In the genomic region with DNA sequence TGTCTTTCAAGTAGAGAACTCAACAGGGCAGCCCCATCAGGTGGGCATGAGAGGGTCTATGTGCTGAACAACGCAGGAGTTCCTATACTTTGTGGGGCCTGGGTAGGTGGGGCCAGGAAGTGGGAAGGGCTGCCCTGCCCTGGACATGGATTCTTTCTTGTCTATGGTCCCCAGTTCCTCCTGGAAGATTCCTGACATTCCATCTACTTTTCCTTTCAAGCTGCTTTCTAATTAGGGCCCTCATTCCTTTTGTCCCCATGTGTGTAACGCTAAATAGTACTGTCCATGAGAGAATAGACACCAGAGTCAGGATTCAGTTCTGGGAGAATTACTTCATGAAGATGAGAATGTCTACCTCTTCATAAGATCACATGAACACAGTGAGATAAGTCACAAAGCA, we compare ENCODE assay signal across 22 mouse cellular contexts. TPM values are rescaled to one million over a fixed set of nuclear protein-coding genes. Genes with fewer than 3 reads are reported as not detected.
DNase-seq lines count a peak whose midpoint lies in the region; ATAC-seq and TF ChIP-seq lines count a peak whose summit lies in the region.
"Had no signal": no experiment of that assay in that cellular context is flagged by ENCODE, and none has a peak within 500 bp of the region (broad histone marks: within the 10 kb centered on the region; RNA-seq: fewer than 3 reads in every experiment).

No protein-coding gene starts in this region.

- WGBS in heart, embryonic 10.5 days = 23% methylated on average over 2 of the region's 2 CpGs
- 20% methylated on average over 2 of the region's 2 CpGs for WGBS in heart, postnatal 0 days
- 64% methylated on average over 2 of the region's 2 CpGs for WGBS in limb, embryonic 15.5 days

- DNase-seq in heart, embryonic 10.5 days (ENCODE audit: low spot score) = no peak
- no peak for DNase-seq in heart, postnatal 10 days
- no peak for DNase-seq in heart, postnatal 0 days (ENCODE audit: low spot score)
- no peak for DNase-seq in heart, postnatal 14 days
- peak; percentile 92 for DNase-seq in R1 (ENCODE audit: low read depth, low spot score)
- no peak for DNase-seq in right cerebral cortex, postnatal 25 days
- DNase-seq: adrenal gland, adult 8-10 months; cerebellum, adult 8-10 months; kidney, postnatal 4 days; layer of hippocampus, adult 9-11 months; liver, postnatal 0 days; lung, postnatal 36 days had no signal

- peaks cover 9% of the 10 kb centered on the region for H3K27me3 ChIP-seq in heart, embryonic 10.5 days (ENCODE audit: insufficient read depth, poor library complexity, severe bottlenecking)
- H3K27me3 ChIP-seq in heart, postnatal 0 days (ENCODE audit: control insufficient read depth, insufficient read depth, low read length) = no peaks in the 10 kb centered on the region
- H3K27me3 ChIP-seq in limb, embryonic 15.5 days = no peaks in the 10 kb centered on the region

- H3K27ac ChIP-seq in heart, embryonic 10.5 days = peak overlapping the region; percentile 94
- peak overlapping the region; percentile 99 for H3K27ac ChIP-seq in heart, postnatal 0 days (ENCODE audit: low read depth)
- H3K27ac ChIP-seq in limb, embryonic 15.5 days = peak overlapping the region; percentile 74
- H3K27ac ChIP-seq: embryonic facial prominence, embryonic 13.5 days; hindbrain, postnatal 0 days; kidney, embryonic 15.5 days; stomach, postnatal 0 days had no signal

- intact Hi-C loops in heart, postnatal 10 days (cut with DNase I) = loop anchor here (5.0 to 10.0 kb wide), 2 partner anchors 186 to 269 kb away; partner anchors contain the start of gene Mrps16
- intact Hi-C loops in heart, postnatal 14 days (cut with DNase I) = no loop called here

- peaks cover 57% of the 10 kb centered on the region for H3K4me1 ChIP-seq in heart, embryonic 10.5 days
- H3K4me1 ChIP-seq in heart, postnatal 0 days (ENCODE audit: control insufficient read depth, insufficient read depth) = peaks cover 23% of the 10 kb centered on the region
- H3K4me1 ChIP-seq in limb, embryonic 15.5 days = peaks cover 33% of the 10 kb centered on the region

- peak overlapping the region; percentile 71 for H3K4me3 ChIP-seq in heart, embryonic 10.5 days
- H3K4me3 ChIP-seq in heart, postnatal 0 days (ENCODE audit: low read depth, low read length) = peak overlapping the region; percentile 52
- H3K4me3 ChIP-seq in limb, embryonic 15.5 days = peak overlapping the region; percentile 73
- H3K4me3 ChIP-seq: embryonic facial prominence, embryonic 13.5 days; kidney, embryonic 15.5 days had no signal

- peak overlapping the region; percentile 86 for H3K9ac ChIP-seq in heart, postnatal 0 days (replicated peaks; ENCODE audit: low read depth, low read length)
- no peak overlapping the region for H3K9ac ChIP-seq in limb, embryonic 15.5 days
- H3K9ac ChIP-seq: embryonic facial prominence, embryonic 13.5 days; kidney, embryonic 15.5 days; liver, postnatal 0 days had no signal

- H3K4me2 ChIP-seq in heart, postnatal 0 days (ENCODE audit: low read depth, low read length) = peak overlapping the region; percentile 76
- no peak overlapping the region for H3K4me2 ChIP-seq in limb, embryonic 15.5 days
- H3K4me2 ChIP-seq: embryonic facial prominence, embryonic 13.5 days; kidney, embryonic 15.5 days had no signal

- no peaks in the 10 kb centered on the region for H3K9me3 ChIP-seq in heart, embryonic 10.5 days
- H3K9me3 ChIP-seq in heart, postnatal 0 days (replicated peaks; ENCODE audit: control insufficient read depth, low read length) = no peaks in the 10 kb centered on the region
- no peaks in the 10 kb centered on the region for H3K9me3 ChIP-seq in limb, embryonic 15.5 days
- H3K9me3 ChIP-seq: embryonic facial prominence, embryonic 13.5 days; kidney, embryonic 15.5 days had no signal

- no peak for TF ChIP-seq CTCF in heart, postnatal 0 days (IDR thresholded peaks at IDR 0.05; ENCODE audit: low read depth)

- no peak for TF ChIP-seq EP300 in heart, postnatal 0 days (IDR thresholded peaks at IDR 0.05; ENCODE audit: low read depth)

- peak; percentile 5; the same call in 1 of the 2 replicates for ATAC-seq in heart, postnatal 0 days (ENCODE audit: insufficient read depth, low read depth)
- ATAC-seq in limb, embryonic 15.5 days (ENCODE audit: insufficient number of reproducible peaks, low FRiP score, low TSS enrichment, low read depth) = no peak
- ATAC-seq: hindbrain, postnatal 0 days; intestine, postnatal 0 days; liver, postnatal 0 days; midbrain, embryonic 16.5 days had no signal

- peaks cover 26% of the 10 kb centered on the region for H3K36me3 ChIP-seq in heart, embryonic 10.5 days
- peaks cover 7% of the 10 kb centered on the region for H3K36me3 ChIP-seq in heart, postnatal 0 days (replicated peaks; ENCODE audit: control insufficient read depth, insufficient read depth, low read length)
- no peaks in the 10 kb centered on the region for H3K36me3 ChIP-seq in limb, embryonic 15.5 days
- H3K36me3 ChIP-seq: embryonic facial prominence, embryonic 13.5 days; kidney, embryonic 15.5 days had no signal

RNA-seq across cellular contexts. Expression of gene Synpo2l, which starts 4.6 kb away (rescaled TPM):
- 87.0 and 172 TPM in 2 replicates for polyA plus RNA-seq in heart, embryonic 10.5 days (2016; fragmentation: Nextera tagmentation; extraction: Ambion mirVana)
- total RNA-seq in heart, postnatal 10 days (2021) = 100 to 1,000 TPM; 164 to 213 TPM
- 190 and 249 TPM in 2 replicates for total RNA-seq in heart, postnatal 0 days (2014; rRNA removed; ENCODE audit: low replicate concordance)
- 96.8 and 104 TPM in 2 replicates for polyA plus RNA-seq in heart, postnatal 0 days (2015; fragmentation: Nextera tagmentation; extraction: Ambion mirVana)
- 100 to 1,000 TPM in 1 of 2 experiments, 10 to 100 TPM in 1; 94.3 to 117 TPM for total RNA-seq in heart, postnatal 14 days (2021)
- polyA plus RNA-seq in limb, embryonic 15.5 days (2015; fragmentation: Nextera tagmentation; extraction: Ambion mirVana) = 20.6 and 45.9 TPM in 2 replicates
- total RNA-seq: hematopoietic stem cell, adult 5-6 weeks had no signal

RNA-seq across cellular contexts. Expression of gene Myoz1, which starts 7.3 kb away (rescaled TPM):
- 22.8 and 30.3 TPM in 2 replicates for polyA plus RNA-seq in heart, embryonic 10.5 days (2016; fragmentation: Nextera tagmentation; extraction: Ambion mirVana)
- total RNA-seq in heart, postnatal 10 days (2021) = 1 to 10 TPM; 1.1 to 2.1 TPM
- 17.7 and 25.0 TPM in 2 replicates for total RNA-seq in heart, postnatal 0 days (2014; rRNA removed; ENCODE audit: low replicate concordance)
- 11.5 and 13.0 TPM in 2 replicates for polyA plus RNA-seq in heart, postnatal 0 days (2015; fragmentation: Nextera tagmentation; extraction: Ambion mirVana)
- total RNA-seq in heart, postnatal 14 days (2021) = 1 to 10 TPM in 1 of 2 experiments, under 1 TPM in 1; 0.88 to 1.7 TPM
- 13.2 and 51.7 TPM in 2 replicates for polyA plus RNA-seq in limb, embryonic 15.5 days (2015; fragmentation: Nextera tagmentation; extraction: Ambion mirVana)
- total RNA-seq: common myeloid progenitor, adult 5-6 weeks; hematopoietic stem cell, adult 5-6 weeks; hindbrain, postnatal 0 days; megakaryocyte-erythroid progenitor cell, adult 5-6 weeks had no signal
- polyA plus RNA-seq: hindbrain, postnatal 0 days; intestine, postnatal 0 days had no signal

RNA-seq across cellular contexts. Expression of gene Sec24c, which starts 10.5 kb away (rescaled TPM):
- polyA plus RNA-seq in heart, embryonic 10.5 days (2016; fragmentation: Nextera tagmentation; extraction: Ambion mirVana) = 101 and 113 TPM in 2 replicates
- 100 to 1,000 TPM; 103 to 105 TPM for total RNA-seq in heart, postnatal 10 days (2021)
- 71.2 and 91.6 TPM in 2 replicates for total RNA-seq in heart, postnatal 0 days (2014; rRNA removed; ENCODE audit: low replicate concordance)
- 42.6 and 42.9 TPM in 2 replicates for polyA plus RNA-seq in heart, postnatal 0 days (2015; fragmentation: Nextera tagmentation; extraction: Ambion mirVana)
- total RNA-seq in heart, postnatal 14 days (2021) = 100 to 1,000 TPM in 1 of 2 experiments, 10 to 100 TPM in 1; 98.8 to 101 TPM
- 79.3 and 80.3 TPM in 2 replicates for polyA plus RNA-seq in limb, embryonic 15.5 days (2015; fragmentation: Nextera tagmentation; extraction: Ambion mirVana)

RNA-seq across cellular contexts. Expression of gene Usp54, which starts 22.7 kb away (rescaled TPM):
- polyA plus RNA-seq in heart, embryonic 10.5 days (2016; fragmentation: Nextera tagmentation; extraction: Ambion mirVana) = 7.3 and 7.5 TPM in 2 replicates
- 10 to 100 TPM; 12.9 to 14.0 TPM for total RNA-seq in heart, postnatal 10 days (2021)
- total RNA-seq in heart, postnatal 0 days (2014; rRNA removed; ENCODE audit: low replicate concordance) = 8.8 and 29.8 TPM in 2 replicates
- polyA plus RNA-seq in heart, postnatal 0 days (2015; fragmentation: Nextera tagmentation; extraction: Ambion mirVana) = 2.8 and 3.0 TPM in 2 replicates
- total RNA-seq in heart, postnatal 14 days (2021) = 10 to 100 TPM; 12.6 to 16.6 TPM
- 6.7 and 7.2 TPM in 2 replicates for polyA plus RNA-seq in limb, embryonic 15.5 days (2015; fragmentation: Nextera tagmentation; extraction: Ambion mirVana)

RNA-seq across cellular contexts. Expression of gene Fut11, which starts 31.2 kb away (rescaled TPM):
- 18.4 and 19.5 TPM in 2 replicates for polyA plus RNA-seq in heart, embryonic 10.5 days (2016; fragmentation: Nextera tagmentation; extraction: Ambion mirVana)
- total RNA-seq in heart, postnatal 10 days (2021) = 10 to 100 TPM; 11.1 to 11.6 TPM
- 11.1 and 14.2 TPM in 2 replicates for total RNA-seq in heart, postnatal 0 days (2014; rRNA removed; ENCODE audit: low replicate concordance)
- 11.4 and 11.9 TPM in 2 replicates for polyA plus RNA-seq in heart, postnatal 0 days (2015; fragmentation: Nextera tagmentation; extraction: Ambion mirVana)
- 10 to 100 TPM in 1 of 2 experiments, 1 to 10 TPM in 1; 8.9 to 10.1 TPM for total RNA-seq in heart, postnatal 14 days (2021)
- polyA plus RNA-seq in limb, embryonic 15.5 days (2015; fragmentation: Nextera tagmentation; extraction: Ambion mirVana) = 31.9 and 33.5 TPM in 2 replicates
